ENCODE assay signal across 9 mouse cellular contexts in the genomic region with DNA sequence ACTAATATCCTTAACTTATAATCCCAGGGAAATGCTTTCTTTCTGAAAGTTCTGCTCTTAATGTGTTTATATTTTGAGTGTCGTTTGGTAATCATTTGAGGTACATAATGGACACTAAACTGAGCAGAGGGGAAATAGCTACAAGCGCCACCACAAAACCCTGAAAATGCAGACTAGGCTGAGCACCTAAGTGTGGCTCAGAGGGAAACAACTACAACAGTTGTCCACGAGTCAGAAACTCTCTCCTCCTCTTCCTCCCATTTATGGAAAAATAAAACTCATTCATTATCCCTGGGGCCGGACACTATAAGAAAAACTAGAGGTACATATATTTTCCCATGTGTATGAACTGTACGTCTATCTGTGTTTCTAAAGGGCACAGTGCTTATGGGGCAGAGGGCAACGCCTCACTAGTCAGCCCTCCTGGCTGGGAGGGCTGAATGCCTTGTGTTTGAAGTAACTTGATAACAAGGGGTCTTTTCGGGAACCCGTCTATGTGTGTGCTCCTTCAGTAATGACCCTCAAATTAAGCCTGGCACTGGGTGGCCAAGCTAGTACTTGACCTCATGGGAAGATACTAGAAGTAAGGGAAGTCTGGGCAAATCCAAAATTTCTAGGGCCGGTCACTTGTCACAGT.
DNase-seq lines count a peak whose midpoint lies in the region; ATAC-seq and TF ChIP-seq lines count a peak whose summit lies in the region.
"Had no signal": no experiment of that assay in that cellular context is flagged by ENCODE, and none has a peak within 500 bp of the region (broad histone marks: within the 10 kb centered on the region; RNA-seq: fewer than 3 reads in every experiment).

No protein-coding gene starts in this region.

- 36% methylated on average over 9 of the region's 9 CpGs for WGBS in heart, embryonic 11.5 days (ENCODE audit: insufficient replicate concordance)
- WGBS in embryonic facial prominence, embryonic 13.5 days, result 38% methylated on average over 9 of the region's 9 CpGs
- 20% methylated on average over 9 of the region's 9 CpGs for WGBS in hindbrain, postnatal 0 days

- peak overlapping the region; percentile 16 for H3K4me3 ChIP-seq in heart, embryonic 11.5 days (ENCODE audit: low read depth, low read length)
- peak overlapping the region; percentile 68 to 75 (median 69) for H3K4me3 ChIP-seq in CH12.LX (replicated peaks in 1 of 3; ENCODE audit: low read depth in 2 of 3, low read length in 2 of 3, poor library complexity in 1 of 3)
- no peak overlapping the region for H3K4me3 ChIP-seq in embryonic facial prominence, embryonic 13.5 days
- peak overlapping the region; percentile 53 for H3K4me3 ChIP-seq in hindbrain, postnatal 0 days (ENCODE audit: low read length)
- H3K4me3 ChIP-seq: stomach, embryonic 15.5 days had no signal

- TF ChIP-seq CTCF in CH12.LX (conservative IDR thresholded peaks at IDR 0.05 in 1 of 2, IDR thresholded peaks at IDR 0.05 in 1 of 2; ENCODE audit: low read depth in 2 of 2, low read length in 2 of 2), result no peak
- TF ChIP-seq CTCF in hindbrain, postnatal 0 days (IDR thresholded peaks at IDR 0.05; ENCODE audit: low read depth), result no peak

- H3K4me1 ChIP-seq in heart, embryonic 11.5 days (ENCODE audit: control insufficient read depth, insufficient read depth, low read length), result peaks cover 12% of the 10 kb centered on the region
- H3K4me1 ChIP-seq in CH12.LX (ENCODE audit: control insufficient read depth in 1 of 2, insufficient read depth in 2 of 2), result peaks cover 1 to 16% of the 10 kb centered on the region in 2 experiments
- peaks cover 20% of the 10 kb centered on the region for H3K4me1 ChIP-seq in embryonic facial prominence, embryonic 13.5 days
- no peaks in the 10 kb centered on the region; the same call in 1 of the 2 replicates for H3K4me1 ChIP-seq in hindbrain, postnatal 0 days (ENCODE audit: insufficient read depth, low read length)

- no peaks in the 10 kb centered on the region for H3K36me3 ChIP-seq in heart, embryonic 11.5 days (ENCODE audit: control insufficient read depth, insufficient read depth, low read length)
- H3K36me3 ChIP-seq in CH12.LX (replicated peaks in 1 of 2; ENCODE audit: control insufficient read depth in 1 of 2, insufficient read depth in 1 of 2, low read length in 1 of 2), result no peaks in the 10 kb centered on the region
- no peaks in the 10 kb centered on the region for H3K36me3 ChIP-seq in embryonic facial prominence, embryonic 13.5 days
- no peaks in the 10 kb centered on the region for H3K36me3 ChIP-seq in hindbrain, postnatal 0 days (ENCODE audit: insufficient read depth, low read length)
- H3K36me3 ChIP-seq: stomach, embryonic 15.5 days had no signal

- peaks cover 69% of the 10 kb centered on the region for H3K79me2 ChIP-seq in CH12.LX (replicated peaks; ENCODE audit: control insufficient read depth, extremely low read depth, insufficient read depth, poor library complexity, severe bottlenecking)

- dilution Hi-C loops in CH12.LX (cut with MboI; ENCODE audit: extremely low pct_ligation_motif_present, extremely low pct_unique_long_range_greater_than_20kb, low sequenced_read_pairs), result no loop called here

- peak overlapping the region; percentile 54; the same call in 1 of the 2 replicates for H3K9ac ChIP-seq in heart, embryonic 11.5 days (ENCODE audit: low read depth, low read length)
- peak overlapping the region; percentile 99 for H3K9ac ChIP-seq in CH12.LX (ENCODE audit: insufficient read depth, low read depth)
- H3K9ac ChIP-seq in embryonic facial prominence, embryonic 13.5 days, result no peak overlapping the region
- peak overlapping the region; percentile 53 for H3K9ac ChIP-seq in hindbrain, postnatal 0 days (replicated peaks; ENCODE audit: low read length)
- H3K9ac ChIP-seq: stomach, embryonic 15.5 days had no signal

- TF ChIP-seq EP300 in CH12.LX (IDR thresholded peaks at IDR 0.05; ENCODE audit: low read length), result no peak

- ATAC-seq in heart, embryonic 11.5 days (replicated peaks; ENCODE audit: insufficient number of reproducible peaks, low FRiP score, low TSS enrichment), result no peak
- ATAC-seq in embryonic facial prominence, embryonic 13.5 days (ENCODE audit: insufficient number of reproducible peaks, insufficient read depth, low FRiP score, low TSS enrichment, low read depth), result no peak
- no peak for ATAC-seq in hindbrain, postnatal 0 days

- H3K9me3 ChIP-seq in heart, embryonic 11.5 days (replicated peaks; ENCODE audit: control insufficient read depth, low read length), result no peaks in the 10 kb centered on the region
- H3K9me3 ChIP-seq in CH12.LX (replicated peaks; ENCODE audit: low read length), result no peaks in the 10 kb centered on the region
- no peaks in the 10 kb centered on the region for H3K9me3 ChIP-seq in embryonic facial prominence, embryonic 13.5 days
- H3K9me3 ChIP-seq in hindbrain, postnatal 0 days (ENCODE audit: low read length), result no peaks in the 10 kb centered on the region
- H3K9me3 ChIP-seq: stomach, embryonic 15.5 days had no signal

- H3K27ac ChIP-seq in heart, embryonic 11.5 days (ENCODE audit: low read depth, low read length), result peak overlapping the region; percentile 82
- H3K27ac ChIP-seq in CH12.LX (ENCODE audit: insufficient read depth, low read depth), result peak overlapping the region; percentile 98
- 0 out of 2 replicates have a peak overlapping the region, but pooled peaks have one; percentile 8 for H3K27ac ChIP-seq in embryonic facial prominence, embryonic 13.5 days
- H3K27ac ChIP-seq in hindbrain, postnatal 0 days, result peak overlapping the region; percentile 79
- H3K27ac ChIP-seq: stomach, embryonic 15.5 days had no signal

- no peak for DNase-seq in heart, adult 9 months (ENCODE audit: low spot score in 2 of 2)
- DNase-seq in CH12.LX (ENCODE audit: extremely low read depth), result no peak
- DNase-seq in hindbrain, postnatal 0 days (ENCODE audit: low spot score), result peak; percentile 27
- DNase-seq in liver, result no peak
- no peak for DNase-seq in left cerebral cortex, adult 18-20 months (ENCODE audit: low spot score in 2 of 2)
- no peak for DNase-seq in adrenal gland, adult 8-10 months

- TF ChIP-seq POLR2A in CH12.LX (IDR thresholded peaks at IDR 0.05; ENCODE audit: low read depth, low read length), result peak; percentile 52

- H3K4me2 ChIP-seq in heart, embryonic 11.5 days, result peak overlapping the region; percentile 71
- H3K4me2 ChIP-seq in CH12.LX (ENCODE audit: insufficient read depth, low read depth, poor library complexity, severe bottlenecking), result peak overlapping the region; percentile 67
- H3K4me2 ChIP-seq in embryonic facial prominence, embryonic 13.5 days, result peak overlapping the region; percentile 50
- H3K4me2 ChIP-seq in hindbrain, postnatal 0 days (ENCODE audit: low read depth, low read length), result peak overlapping the region; percentile 73

- in situ Hi-C loops in CH12.LX (cut with MboI; ENCODE audit: low pct_ligation_motif_present, low pct_unique_long_range_greater_than_20kb, low sequenced_read_pairs), result loop anchor here (10.0 kb wide), 2 partner anchors 51 to 189 kb away; no protein-coding TSS in a partner anchor

- H3K27me3 ChIP-seq in heart, embryonic 11.5 days (ENCODE audit: control insufficient read depth, insufficient read depth, low read length), result no peaks in the 10 kb centered on the region
- no peaks in the 10 kb centered on the region for H3K27me3 ChIP-seq in CH12.LX (replicated peaks)
- H3K27me3 ChIP-seq in embryonic facial prominence, embryonic 13.5 days, result peaks cover 6% of the 10 kb centered on the region; the same call in 1 of the 2 replicates
- no peaks in the 10 kb centered on the region for H3K27me3 ChIP-seq in hindbrain, postnatal 0 days (ENCODE audit: insufficient read depth, low read length)
- H3K27me3 ChIP-seq: stomach, embryonic 15.5 days had no signal

- TF ChIP-seq RAD21 in CH12.LX (IDR thresholded peaks at IDR 0.05; ENCODE audit: low read depth, low read length), result no peak

TF ChIP-seq in CH12.LX, 34 proteins besides CTCF, POLR2A, EP300 and RAD21:
- TF ChIP-seq TCF12 (IDR thresholded peaks at IDR 0.05; ENCODE audit: low read depth, low read length) (no peak), HCFC1 (IDR thresholded peaks at IDR 0.05; ENCODE audit: low read depth, low read length) (no peak), JUND (conservative IDR thresholded peaks at IDR 0.05; ENCODE audit: low read depth, low read length) (no peak), TBP (conservative IDR thresholded peaks at IDR 0.05; ENCODE audit: low read depth, low read length) (peak; percentile 54; the same call in 1 of the 2 replicates)

Comparison
In these comparisons a context has a peak if more than half of its experiments do, and no peak if none do; other contexts are left out.
1. H3K27ac ChIP-seq: peak in every context shown above with its lines; median percentile 98 in CH12.LX; 82 in heart, embryonic 11.5 days; 79 in hindbrain, postnatal 0 days; 8 in embryonic facial prominence, embryonic 13.5 days.